Mouse (Mus musculus) CD4-positive helper T cell, adult 2 months (primary cell): ENCODE data around the gene Nup85.

Experiments used
- DNase-seq: peaks from one replicate; pipeline ENCODE4 v3.0.0-alpha.2; 2012; ENCODE audit warnings: low read depth, missing footprints, low spot score

Gene Nup85

GRCm38 (mm10) chr11:115582913-115583606 lies 18.8 kb downstream of the Nup85 start:
- no peak for DNase-seq

GRCm38 (mm10) chr11:115584376-115585073 lies 20.3 kb downstream of the Nup85 start:
- DNase-seq, result no peak

GRCm38 (mm10) chr11:115585573-115586100 lies 21.4 kb downstream of the Nup85 start:
- no peak for DNase-seq

GRCm38 (mm10) chr11:115586403-115586802 lies 22.2 kb downstream of the Nup85 start:
- DNase-seq, result no peak

GRCm38 (mm10) chr11:115587984-115588383 lies 23.8 kb downstream of the Nup85 start:
- no peak for DNase-seq

GRCm38 (mm10) chr11:115590526-115591075 lies 26.4 kb downstream of the Nup85 start:
- no peak for DNase-seq

GRCm38 (mm10) chr11:115595209-115595608 lies 31.0 kb downstream of the Nup85 start:
- peak; percentile 26 for DNase-seq

GRCm38 (mm10) chr11:115598309-115598708 lies 34.1 kb downstream of the Nup85 start:
- no peak for DNase-seq

GRCm38 (mm10) chr11:115599722-115600121 lies 35.5 kb downstream of the Nup85 start:
- DNase-seq, result no peak

- DNase-seq, result no peak
Measured at GRCm38 (mm10) chr11:115600743-115601142, 36.5 kb downstream of the Nup85 start.

GRCm38 (mm10) chr11:115601174-115601573 lies 36.9 kb downstream of the Nup85 start:
- DNase-seq, result no peak

GRCm38 (mm10) chr11:115603128-115603475 lies 38.9 kb downstream of the Nup85 start:
- DNase-seq, result no peak

- peak; percentile 96 for DNase-seq
Measured at GRCm38 (mm10) chr11:115603476-115604303, 39.5 kb downstream of the Nup85 start, which contains the start of the genes Mrps7 and Gga3. Gene Mrps7, plus strand, starts transcription at chr11:115603925. Gene Gga3, minus strand, starts transcription at chr11:115604051.

GRCm38 (mm10) chr11:115604304-115604696 lies 40.1 kb downstream of the Nup85 start:
- DNase-seq, result no peak

GRCm38 (mm10) chr11:115606733-115607132 lies 42.5 kb downstream of the Nup85 start:
- DNase-seq, result no peak

GRCm38 (mm10) chr11:115608421-115609399 lies 44.5 kb downstream of the Nup85 start:
- no peak for DNase-seq

- DNase-seq, result no peak
Measured at GRCm38 (mm10) chr11:115609576-115609975, 45.3 kb downstream of the Nup85 start.

- DNase-seq, result no peak
Measured at GRCm38 (mm10) chr11:115611173-115611572, 46.9 kb downstream of the Nup85 start.

- no peak for DNase-seq
Measured at GRCm38 (mm10) chr11:115612059-115612409, 47.8 kb downstream of the Nup85 start.

GRCm38 (mm10) chr11:115612410-115613137 lies 48.3 kb downstream of the Nup85 start, which contains the start of gene Mif4gd:
Gene Mif4gd, minus strand, starts transcription at chr11:115612969.
- DNase-seq, result peak; percentile 93
